Mouse (Mus musculus) thymus, postnatal 10 days (tissue): ENCODE data around the gene Sf3b5.
"Not testable (repeated sequence)": the region's sequence is repeated elsewhere in the genome, so short reads cannot be mapped to it uniquely, and the experiment has no call there.

Source experiments
- DNase-seq, 2 experiments: peaks; one replicate each; pipeline ENCODE4 v3.0.0; 2021; ENCODE audit warnings: low spot score in 2 of 2

Sf3b5 gene

DNA sequence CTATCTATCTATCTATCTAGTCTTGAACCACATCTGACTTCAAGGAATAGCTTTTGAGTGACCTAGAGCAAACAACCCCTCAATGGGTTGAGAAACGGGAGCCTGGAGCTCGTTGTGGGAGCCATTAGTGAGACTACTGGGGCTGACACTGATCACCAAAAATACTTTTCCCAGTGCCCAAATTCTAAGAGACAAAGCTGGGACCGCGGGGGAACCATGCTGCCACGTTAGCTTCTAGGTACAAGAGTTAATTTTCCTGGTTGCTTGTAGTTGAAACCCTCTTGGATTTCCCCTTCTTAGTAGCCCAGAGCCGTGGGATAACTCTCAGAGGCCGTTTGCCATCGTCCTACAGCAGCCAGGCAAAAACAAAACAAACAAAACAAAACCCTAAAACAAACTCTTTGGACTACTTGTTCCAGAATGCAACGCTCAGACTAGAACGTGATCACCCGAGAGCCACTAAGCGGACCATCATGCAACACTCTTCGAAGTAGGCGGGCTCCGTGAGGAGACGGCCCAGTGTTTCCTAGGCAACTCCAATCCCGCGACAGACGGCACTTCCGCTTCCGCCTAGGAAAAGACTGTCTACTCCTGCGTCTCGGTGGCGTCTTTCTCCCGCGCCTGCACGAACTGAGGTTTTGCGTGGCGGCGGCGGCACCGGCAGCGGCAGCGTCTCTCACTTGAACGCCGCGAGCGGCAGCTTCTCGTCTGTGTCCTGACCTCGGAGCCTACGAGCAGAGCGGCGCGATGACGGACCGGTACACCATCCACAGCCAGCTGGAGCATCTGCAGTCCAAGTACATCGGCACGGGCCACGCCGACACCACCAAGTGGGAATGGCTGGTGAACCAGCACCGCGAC lies 3.0 kb downstream of the Sf3b5 start:
- peak; percentile 90 to 91 for DNase-seq

DNA sequence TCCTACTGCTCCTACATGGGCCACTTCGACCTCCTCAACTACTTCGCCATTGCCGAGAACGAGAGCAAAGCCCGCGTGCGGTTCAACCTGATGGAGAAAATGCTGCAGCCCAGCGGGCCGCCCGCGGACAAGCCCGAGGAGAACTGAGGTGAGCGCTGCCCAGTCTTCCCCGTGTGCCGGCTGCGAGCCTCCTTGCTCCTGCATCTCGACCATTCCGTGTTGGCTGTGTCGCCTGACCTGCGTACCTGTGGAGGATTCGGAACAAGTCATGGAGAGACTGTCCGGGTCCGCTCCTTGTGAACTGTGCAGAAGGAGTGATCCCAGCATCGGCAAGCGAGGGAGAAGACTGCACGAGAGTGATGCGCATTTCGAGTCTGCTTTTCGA lies 3.6 kb downstream of the Sf3b5 start:
- peak in 1 of 2 experiments; percentile 18 for DNase-seq

DNA sequence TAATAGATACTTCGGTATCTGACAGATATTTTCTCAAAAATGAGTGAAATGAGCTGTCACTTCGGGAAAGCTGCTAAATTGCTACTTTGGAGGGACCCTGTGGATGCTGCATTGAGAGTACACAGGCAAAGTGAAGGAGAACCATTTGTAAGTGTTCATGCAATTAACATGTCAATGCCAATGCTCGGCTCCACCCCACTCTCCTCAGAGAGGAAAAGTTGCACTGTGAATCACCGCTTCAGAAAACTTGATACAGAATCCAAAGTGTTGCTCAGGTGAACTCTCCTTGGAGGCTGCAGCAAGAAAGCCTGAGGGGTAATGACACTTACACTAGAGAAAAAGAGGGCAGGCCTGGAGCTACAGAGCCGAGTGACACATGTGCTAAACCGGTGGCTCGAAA lies 8.9 kb downstream of the Sf3b5 start:
- DNase-seq = no peak

DNA sequence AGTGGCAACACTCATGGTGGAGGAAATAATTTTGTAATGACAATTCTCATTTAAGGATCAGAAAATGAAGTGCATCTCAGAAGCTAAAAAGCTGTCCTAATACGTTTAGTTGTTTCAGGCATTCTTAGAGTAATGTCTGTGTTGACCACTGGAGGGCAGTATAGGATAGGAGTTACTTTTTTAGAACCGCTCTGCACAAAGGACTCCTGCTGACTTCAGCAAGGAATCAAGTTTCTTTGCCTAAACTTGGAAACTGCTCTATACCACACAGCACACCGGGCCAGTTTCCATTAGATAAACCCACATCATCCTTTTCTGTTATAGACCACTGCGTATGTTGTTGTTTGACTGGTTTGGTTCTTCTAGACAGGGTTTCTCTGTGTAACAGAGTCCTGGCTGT lies 11.4 kb downstream of the Sf3b5 start:
- peak in 1 of 2 experiments; percentile 74 for DNase-seq

DNA sequence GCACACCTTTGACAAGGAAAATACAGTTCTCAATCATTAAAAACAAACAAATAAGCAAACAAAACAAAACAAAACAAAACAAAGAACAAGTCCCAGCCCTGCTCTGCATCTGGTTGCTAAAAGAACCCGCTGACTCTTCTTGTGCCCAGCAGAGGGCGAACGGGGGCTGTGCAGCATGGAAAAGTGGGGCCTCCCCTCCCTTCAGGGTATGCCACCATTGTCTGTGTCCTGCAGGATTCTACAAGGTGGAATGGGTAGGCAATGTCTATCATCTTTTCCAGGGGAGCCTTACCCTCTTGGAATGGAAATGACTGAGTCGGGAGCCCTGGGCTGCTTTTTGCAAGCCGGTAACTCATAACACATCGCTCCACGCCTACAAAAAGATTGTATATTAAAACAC lies 13.4 kb downstream of the Sf3b5 start:
- DNase-seq = peak in 1 of 2 experiments; percentile 35

DNA sequence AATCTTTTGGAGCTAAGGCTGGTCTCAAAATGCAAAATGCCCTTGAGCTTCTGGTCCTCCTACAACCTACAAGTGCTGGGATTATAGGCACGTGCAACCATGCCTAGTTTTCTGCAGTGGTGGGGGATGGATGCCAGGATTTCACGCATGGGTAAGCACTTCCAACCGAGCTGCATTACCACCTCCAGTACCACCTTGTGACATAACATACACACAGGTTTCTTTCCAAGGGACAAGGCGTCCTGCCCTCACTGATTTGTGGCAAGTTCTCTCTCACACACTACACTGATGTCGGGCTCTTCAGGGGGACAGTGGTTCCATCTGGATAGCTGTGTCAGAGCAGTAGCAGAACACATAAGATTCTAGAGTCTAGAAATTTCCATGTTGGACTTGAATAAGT lies 13.9 kb downstream of the Sf3b5 start:
- no peak for DNase-seq

DNA sequence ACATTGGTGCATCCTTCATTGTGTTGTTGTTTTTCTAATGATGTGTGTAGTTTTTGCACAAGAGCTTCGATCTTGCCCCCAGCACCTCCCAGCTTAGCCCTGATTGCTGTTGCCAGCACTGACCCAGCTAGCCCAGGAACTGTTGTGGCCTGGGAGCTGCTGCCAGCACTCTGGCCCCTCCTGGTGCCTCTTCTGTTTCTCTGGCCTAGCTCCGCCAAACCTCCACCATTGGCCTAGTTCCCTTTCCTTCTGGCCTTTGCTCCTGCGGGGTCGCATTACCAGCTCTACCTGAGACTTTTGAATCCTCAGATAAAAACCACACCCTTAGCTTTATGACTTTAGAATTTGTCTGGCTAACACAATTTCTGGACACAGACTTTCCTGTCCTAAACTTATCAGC lies 17.0 kb downstream of the Sf3b5 start:
- DNase-seq = no peak

DNA sequence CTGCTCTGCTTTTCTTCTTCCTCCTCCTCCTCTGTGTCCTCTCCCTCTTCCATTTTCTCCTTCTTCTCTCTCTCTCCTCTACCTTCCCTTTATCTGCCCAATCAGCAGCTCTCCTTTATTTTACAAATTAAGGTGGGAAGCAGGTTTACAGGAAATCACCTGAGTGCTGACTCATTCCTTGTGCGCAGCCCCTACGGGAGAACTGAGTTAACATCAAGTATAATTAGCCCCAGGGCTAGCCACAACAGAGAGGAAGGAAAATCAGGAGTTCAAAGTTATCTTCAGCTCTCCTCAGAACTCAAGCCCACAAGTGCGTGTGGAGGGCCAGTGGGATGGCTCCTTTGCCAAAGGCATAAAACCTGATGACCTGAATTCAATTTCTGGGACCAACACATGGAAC lies 18.8 kb downstream of the Sf3b5 start:
- DNase-seq = not testable (repeated sequence)

DNA sequence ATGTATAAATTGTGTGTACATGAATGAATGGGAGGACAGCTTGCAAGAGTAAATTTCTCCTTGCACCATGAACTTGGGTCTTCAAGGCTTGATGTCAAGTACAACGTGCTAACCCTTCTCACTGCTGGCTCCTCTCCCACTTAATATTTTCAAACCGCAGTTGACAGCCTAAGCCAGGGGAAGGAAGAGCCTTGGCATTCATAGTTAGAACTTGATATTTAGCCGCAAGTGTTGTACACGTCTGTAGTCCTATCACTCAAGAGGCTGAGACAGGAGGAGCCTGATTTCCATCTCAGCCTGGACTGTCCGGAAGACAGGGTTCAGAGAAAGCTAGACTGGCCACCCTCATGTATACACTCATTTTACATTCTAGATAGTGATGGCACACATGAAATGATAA lies 22.6 kb downstream of the Sf3b5 start:
- DNase-seq = no peak

DNA sequence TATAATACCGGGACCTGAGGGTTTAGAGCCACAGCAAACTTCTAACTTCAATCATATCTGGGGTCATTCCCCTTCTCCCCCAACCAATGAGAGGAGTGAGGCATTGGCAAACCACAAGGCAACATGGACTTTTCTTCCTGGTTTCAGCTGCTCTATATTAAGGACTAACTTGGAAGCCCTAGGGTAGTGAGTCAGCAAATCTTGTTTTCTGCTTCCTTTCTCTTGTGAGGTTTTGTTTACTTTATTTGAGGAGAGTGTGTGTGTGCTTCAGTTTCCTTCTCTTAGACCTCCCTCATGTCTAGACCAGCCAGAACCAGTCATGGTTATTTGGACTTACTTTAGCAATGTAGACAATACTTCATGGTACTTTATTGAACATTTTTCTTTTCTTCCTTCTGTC lies 23.1 kb downstream of the Sf3b5 start:
- no peak for DNase-seq

DNA sequence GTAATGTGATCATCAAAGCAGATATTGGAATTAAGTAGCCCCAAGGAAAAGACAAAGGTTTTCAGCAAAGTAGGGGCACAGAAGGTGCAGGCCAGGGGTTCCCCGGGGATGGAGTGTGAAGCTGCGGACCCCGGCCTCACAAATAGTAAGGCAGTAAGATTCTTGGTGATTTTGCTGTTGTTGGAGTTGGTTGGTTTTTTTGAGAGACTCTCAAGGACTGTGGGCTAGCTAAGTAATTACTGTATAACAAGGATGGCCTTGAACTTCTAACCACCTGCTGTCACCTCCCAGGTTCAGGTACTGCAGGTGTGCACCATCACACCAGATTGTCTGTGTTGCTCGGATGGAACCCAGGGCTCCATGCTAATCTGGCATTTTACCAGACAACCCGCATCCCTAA lies 24.3 kb downstream of the Sf3b5 start:
- DNase-seq = no peak

DNA sequence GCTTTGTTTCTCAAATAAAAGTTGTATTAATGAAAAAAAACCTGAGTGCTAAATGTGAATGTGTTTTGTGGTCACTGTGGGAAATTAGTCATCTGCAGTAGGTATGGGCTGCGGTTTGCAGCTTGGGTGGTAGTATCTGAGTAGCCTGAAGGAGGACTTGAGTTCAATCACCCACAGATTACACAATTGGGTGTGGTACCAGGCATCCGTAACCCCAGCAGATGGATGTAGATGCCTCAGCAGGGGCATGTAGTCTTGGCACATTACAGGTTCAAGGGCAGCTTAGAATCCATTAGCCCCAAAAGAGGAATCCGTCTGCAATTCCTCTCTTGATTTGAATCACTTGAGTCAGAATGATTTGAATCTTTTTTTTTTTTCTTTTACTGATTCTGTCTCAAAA lies 30.1 kb downstream of the Sf3b5 start:
- DNase-seq = no peak

DNA sequence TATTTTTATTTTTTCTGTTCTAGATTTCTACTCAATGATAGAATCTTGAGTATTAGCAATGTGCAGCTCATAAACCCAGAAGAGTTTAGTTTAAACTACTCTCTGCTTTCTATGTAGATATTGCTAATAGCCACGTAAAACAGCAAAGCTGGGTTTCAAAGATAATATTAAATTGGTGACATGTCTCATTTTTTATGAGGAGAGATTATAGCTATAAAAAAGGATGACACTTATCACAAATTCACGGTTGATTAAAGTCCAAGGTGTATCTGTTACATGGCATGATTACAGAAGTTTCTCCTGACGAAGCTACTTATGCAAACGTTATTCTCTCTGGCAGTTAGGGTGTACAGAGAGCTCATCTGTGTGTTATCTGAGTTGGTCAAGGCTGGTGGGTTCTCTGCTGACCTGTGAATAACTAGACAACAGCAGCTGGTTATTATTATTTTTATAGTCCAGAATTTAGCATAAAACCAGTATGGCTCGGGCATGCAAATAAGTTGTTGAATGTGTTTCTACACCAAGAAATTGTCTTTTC lies 34.6 kb downstream of the Sf3b5 start:
- DNase-seq = no peak

DNA sequence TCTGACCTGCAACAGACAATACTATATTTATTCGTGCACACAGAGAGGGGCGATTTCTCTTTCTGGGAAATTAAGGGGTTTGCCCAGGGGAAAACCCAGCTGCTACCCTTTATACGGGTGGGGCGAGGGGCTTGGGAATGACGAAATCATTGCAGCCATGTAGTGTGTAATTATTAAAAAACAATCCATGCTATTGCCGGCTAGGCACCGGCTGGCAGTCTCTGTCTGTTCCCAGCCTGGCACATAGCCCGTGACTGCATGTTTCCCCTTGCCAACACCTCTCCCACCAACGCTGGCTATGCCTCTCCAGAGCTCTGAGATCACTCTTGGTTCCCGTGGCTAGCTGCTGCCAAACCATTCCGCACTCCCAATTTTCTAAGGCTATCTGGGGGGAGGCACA lies 39.5 kb downstream of the Sf3b5 start:
- DNase-seq = no peak

DNA sequence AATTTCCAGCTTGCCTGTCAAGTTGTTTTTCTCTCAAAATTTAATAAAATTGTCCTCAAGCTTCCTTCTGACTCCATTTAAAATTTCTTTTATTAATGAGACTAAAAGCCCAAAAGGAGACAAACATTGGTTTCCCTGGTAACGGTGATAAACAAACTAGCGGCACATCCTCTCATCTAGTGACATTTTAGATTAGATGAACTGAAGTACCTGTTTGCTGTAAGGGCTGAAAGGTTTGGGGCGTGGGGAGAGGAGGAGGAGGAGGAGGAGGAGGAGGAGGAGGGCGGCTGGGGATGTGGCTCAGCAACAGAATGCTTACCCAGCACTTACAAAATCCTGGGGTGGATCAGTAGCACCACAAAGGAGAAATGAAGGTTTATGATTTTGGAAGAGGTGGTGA lies 42.7 kb downstream of the Sf3b5 start:
- DNase-seq = no peak

DNA sequence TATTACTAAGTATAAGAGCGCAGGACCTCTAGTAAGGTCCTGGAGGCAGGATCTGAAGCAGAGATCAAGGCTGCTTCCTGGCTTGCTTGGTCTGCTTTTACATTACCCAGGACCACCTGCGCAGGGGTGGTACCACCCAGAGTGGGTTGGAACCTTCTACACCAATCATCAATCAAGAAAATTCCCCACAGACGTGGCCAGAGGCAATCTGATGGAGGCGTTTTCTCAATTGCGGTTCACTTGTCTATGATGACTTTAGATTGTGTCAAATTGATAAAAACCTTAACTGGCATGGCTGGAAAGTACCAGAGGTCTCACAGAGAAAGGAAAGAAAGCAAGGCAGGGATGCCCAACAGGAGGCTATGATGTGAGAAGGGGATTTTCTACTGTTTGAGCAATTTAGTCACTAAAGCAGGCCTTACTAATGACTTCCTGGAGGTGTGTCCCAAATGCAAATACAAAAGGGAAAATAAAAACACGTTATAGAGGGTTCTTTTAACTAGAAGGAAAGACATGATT lies 51.8 kb downstream of the Sf3b5 start:
- DNase-seq = no peak
